Mouse (Mus musculus) midbrain, embryonic 14.5 days (tissue): ENCODE results near the gene Cbfa2t2. TPM values are rescaled to one million over a fixed set of nuclear protein-coding genes. Genes with fewer than 3 reads are reported as not detected.

Source experiments
- ATAC-seq: fragments of 200-750 bp; cut with Nextera tagmentation; 2 replicates; pipeline ENCODE4 v1.8.0; 2017; ENCODE audit warnings: moderate number of reproducible peaks, moderate library complexity; ENCODE audit not compliant: low FRiP score, low TSS enrichment
- DNase-seq: peaks from one replicate; pipeline ENCODE4 v3.0.0-alpha.2; 2015
- H3K27ac ChIP-seq: fragments of 300-500 bp; sonication (generic); replicated peaks from 2 replicates; pipeline ENCODE4 v1.5.1; 2014; ENCODE audit warnings: mild to moderate bottlenecking, low read depth, low read length, moderate library complexity
- H3K27me3 ChIP-seq: fragments of 300-500 bp; sonication (generic); 2 replicates; pipeline ENCODE4 v1.6.1; 2014; ENCODE audit warnings: low read length, control low read depth, mixed read lengths; ENCODE audit not compliant: control insufficient read depth, insufficient read depth
- H3K36me3 ChIP-seq: fragments of 300-500 bp; sonication (generic); 2 replicates; pipeline ENCODE4 v1.6.1; 2014; ENCODE audit warnings: low read length, control low read depth; ENCODE audit not compliant: control insufficient read depth, insufficient read depth
- H3K4me1 ChIP-seq: fragments of 300-500 bp; sonication (generic); 2 replicates; pipeline ENCODE4 v1.6.1; 2014; ENCODE audit warnings: mild to moderate bottlenecking, antibody characterized with exemption, low read length, control low read depth; ENCODE audit not compliant: control insufficient read depth, insufficient read depth
- H3K4me2 ChIP-seq: fragments of 300-500 bp; sonication (generic); 2 replicates; pipeline ENCODE4 v1.6.1; 2014; ENCODE audit warnings: mild to moderate bottlenecking, low read length, moderate library complexity
- H3K4me3 ChIP-seq: fragments of 300-500 bp; sonication (generic); replicated peaks from 2 replicates; pipeline ENCODE4 v1.5.1; 2014; ENCODE audit warnings: low read depth, low read length
- H3K9ac ChIP-seq: fragments of 300-500 bp; sonication (generic); replicated peaks from 2 replicates; pipeline ENCODE4 v1.6.1; 2014; ENCODE audit warnings: mild to moderate bottlenecking, low read length, moderate library complexity
- H3K9me3 ChIP-seq: fragments of 300-500 bp; sonication (generic); 2 replicates; pipeline ENCODE4 v1.6.1; 2016; ENCODE audit warnings: low read length, control low read depth, mixed read lengths; ENCODE audit not compliant: control insufficient read depth
- WGBS: fragments of 180-500 bp; shearing (Covaris S2); extraction: QIAGEN DNeasy Blood & Tissue Kit; methylation state at CpG from one replicate; pipeline ENCODE4 v1.1.7; 2014; 5-methylcytosine and 5-hydroxymethylcytosine counted together
- polyA plus RNA-seq: library from polyadenylated mRNA; unstranded; fragments of >200 nt; fragmentation: Nextera tagmentation; extraction: Ambion mirVana; gene quantifications from 2 replicates; pipeline ENCODE4 v1.2.1, GENCODE M21; 2014

Cbfa2t2 gene
- polyA plus RNA-seq, 1 experiment from 2014 or later = 65.6 TPM

- 93% methylated on average over 3 of the region's 3 CpGs for WGBS
- no peak overlapping the region for H3K4me3 ChIP-seq
Observed at GRCm38 (mm10) chr2:154500758-154501157, 64.5 kb downstream of the Cbfa2t2 start.

GRCm38 (mm10) chr2:154507076-154507475 lies 70.8 kb downstream of the Cbfa2t2 start:
- no peaks in the 10 kb centered on the region for H3K27me3 ChIP-seq
- no peaks in the 10 kb centered on the region for H3K9me3 ChIP-seq
- H3K9ac ChIP-seq = no peak overlapping the region
- no peak overlapping the region for H3K27ac ChIP-seq
- no peaks in the 10 kb centered on the region for H3K4me1 ChIP-seq
- H3K4me2 ChIP-seq = no peak overlapping the region
- no peak for DNase-seq
- no peak overlapping the region for H3K4me3 ChIP-seq
- 88% methylated on average over 2 of the region's 2 CpGs for WGBS
- peaks cover 43% of the 10 kb centered on the region for H3K36me3 ChIP-seq
- no peak for ATAC-seq

More at GRCm38 (mm10) chr2:154500758-154501157, 64.5 kb downstream of the Cbfa2t2 start:
- no peaks in the 10 kb centered on the region for H3K27me3 ChIP-seq
- no peaks in the 10 kb centered on the region for H3K4me1 ChIP-seq
- no peak overlapping the region for H3K9ac ChIP-seq
- H3K9me3 ChIP-seq = no peaks in the 10 kb centered on the region
- H3K36me3 ChIP-seq = peaks cover 20% of the 10 kb centered on the region
- no peak for ATAC-seq
- H3K4me2 ChIP-seq = no peak overlapping the region
- H3K27ac ChIP-seq = no peak overlapping the region
- no peak for DNase-seq

- ATAC-seq (no peak), DNase-seq (peak; percentile 29)
- H3K9me3 ChIP-seq = no peaks in the 10 kb centered on the region
- no peaks in the 10 kb centered on the region for H3K4me1 ChIP-seq
- H3K27ac ChIP-seq = no peak overlapping the region
- H3K4me3 ChIP-seq = no peak overlapping the region
- no peak overlapping the region for H3K9ac ChIP-seq
- 78% methylated on average over 9 of the region's 9 CpGs for WGBS
- H3K4me2 ChIP-seq = no peak overlapping the region
- H3K27me3 ChIP-seq = no peaks in the 10 kb centered on the region
- peaks cover 46% of the 10 kb centered on the region for H3K36me3 ChIP-seq
Observed at GRCm38 (mm10) chr2:154507566-154508283, 71.4 kb downstream of the Cbfa2t2 start.

- Histone ChIP-seq H3K27me3 (no peaks in the 10 kb centered on the region), H3K36me3 (peaks cover 46% of the 10 kb centered on the region), H3K27ac (no peak overlapping the region), H3K4me3 (no peak overlapping the region), H3K9me3 (no peaks in the 10 kb centered on the region), H3K4me2 (no peak overlapping the region), H3K9ac (no peak overlapping the region), H3K4me1 (no peaks in the 10 kb centered on the region)
- DNase-seq (no peak), ATAC-seq (no peak)
- 92% methylated on average over 4 of the region's 4 CpGs for WGBS
Observed at GRCm38 (mm10) chr2:154508450-154508849, 72.2 kb downstream of the Cbfa2t2 start.

- H3K36me3 ChIP-seq = peaks cover 40% of the 10 kb centered on the region
- no peak overlapping the region for H3K4me3 ChIP-seq
- H3K9me3 ChIP-seq = no peaks in the 10 kb centered on the region
- 93% methylated on average over 3 of the region's 3 CpGs for WGBS
- H3K4me1 ChIP-seq = no peaks in the 10 kb centered on the region
- H3K9ac ChIP-seq = no peak overlapping the region
- H3K27me3 ChIP-seq = no peaks in the 10 kb centered on the region
- H3K4me2 ChIP-seq = no peak overlapping the region
- H3K27ac ChIP-seq = no peak overlapping the region
- ATAC-seq (no peak), DNase-seq (no peak)
Observed at GRCm38 (mm10) chr2:154510141-154510540, 73.9 kb downstream of the Cbfa2t2 start.

GRCm38 (mm10) chr2:154516944-154517343 lies 80.7 kb downstream of the Cbfa2t2 start:
- H3K27me3 ChIP-seq = no peaks in the 10 kb centered on the region
- H3K4me3 ChIP-seq = no peak overlapping the region
- H3K4me1 ChIP-seq = no peaks in the 10 kb centered on the region
- no peak for DNase-seq
- H3K36me3 ChIP-seq = peaks cover 53% of the 10 kb centered on the region
- no peak overlapping the region for H3K4me2 ChIP-seq
- ATAC-seq = no peak
- no peak overlapping the region for H3K9ac ChIP-seq
- 95% methylated on average over 3 of the region's 3 CpGs for WGBS
- no peaks in the 10 kb centered on the region for H3K9me3 ChIP-seq
- H3K27ac ChIP-seq = no peak overlapping the region

GRCm38 (mm10) chr2:154517424-154517823 lies 81.1 kb downstream of the Cbfa2t2 start:
- DNase-seq = no peak
- WGBS = 93% methylated on average over 5 of the region's 5 CpGs
- H3K4me1 ChIP-seq = no peaks in the 10 kb centered on the region
- no peak overlapping the region for H3K4me2 ChIP-seq
- no peak overlapping the region for H3K9ac ChIP-seq
- ATAC-seq = no peak
- no peak overlapping the region for H3K27ac ChIP-seq
- no peak overlapping the region for H3K4me3 ChIP-seq
- H3K36me3 ChIP-seq = peaks cover 50% of the 10 kb centered on the region
- H3K9me3 ChIP-seq = no peaks in the 10 kb centered on the region
- no peaks in the 10 kb centered on the region for H3K27me3 ChIP-seq

- H3K4me3 ChIP-seq = no peak overlapping the region
- no peaks in the 10 kb centered on the region for H3K9me3 ChIP-seq
- no peak overlapping the region for H3K9ac ChIP-seq
- no peaks in the 10 kb centered on the region for H3K27me3 ChIP-seq
- H3K4me1 ChIP-seq = no peaks in the 10 kb centered on the region
- no peak overlapping the region for H3K27ac ChIP-seq
- H3K4me2 ChIP-seq = no peak overlapping the region
- peaks cover 73% of the 10 kb centered on the region for H3K36me3 ChIP-seq
- ATAC-seq (no peak), DNase-seq (no peak)
Observed at GRCm38 (mm10) chr2:154521449-154521848, 85.2 kb downstream of the Cbfa2t2 start.

GRCm38 (mm10) chr2:154522334-154522733 lies 86.1 kb downstream of the Cbfa2t2 start:
- Histone ChIP-seq H3K9ac (no peak overlapping the region), H3K27ac (no peak overlapping the region), H3K36me3 (peaks cover 66% of the 10 kb centered on the region), H3K27me3 (no peaks in the 10 kb centered on the region), H3K9me3 (no peaks in the 10 kb centered on the region), H3K4me1 (no peaks in the 10 kb centered on the region), H3K4me2 (no peak overlapping the region), H3K4me3 (no peak overlapping the region)
- ATAC-seq (no peak), DNase-seq (no peak)
- WGBS = 92% methylated on average over 5 of the region's 5 CpGs
